Mouse (Mus musculus) embryo, embryonic 9.5 days (tissue): ENCODE measurements around the gene Axl.

ENCODE experiments used
- DNase-seq: peaks from one replicate; pipeline ENCODE4 v3.0.0-alpha.2; 2017; ENCODE audit errors: extremely low spot score

Axl gene

GRCm38 (mm10) chr7:25788220-25789128, at the start of gene Axl:
Axl (minus strand) TSS chr7:25788705.
- peak; percentile 82 for DNase-seq

GRCm38 (mm10) chr7:25835188-25835891, 46.8 kb upstream of the Axl start:
- no peak for DNase-seq

- DNase-seq: no peak
Observed at GRCm38 (mm10) chr7:25831557-25832530, 43.3 kb upstream of the Axl start.

GRCm38 (mm10) chr7:25830251-25830650, 41.7 kb upstream of the Axl start:
- peak; percentile 33 for DNase-seq

- no peak for DNase-seq
Observed at GRCm38 (mm10) chr7:25827199-25827598, 38.7 kb upstream of the Axl start.

- no peak for DNase-seq
Observed at GRCm38 (mm10) chr7:25826029-25826428, 37.5 kb upstream of the Axl start.

- DNase-seq: no peak
Observed at GRCm38 (mm10) chr7:25825043-25825442, 36.5 kb upstream of the Axl start.

GRCm38 (mm10) chr7:25816241-25816919, 27.9 kb upstream of the Axl start, which contains the start of gene Cyp2s1:
Cyp2s1 (minus strand) TSS chr7:25816913.
- peak; percentile 34 for DNase-seq

- DNase-seq: no peak
Observed at GRCm38 (mm10) chr7:25815571-25815970, 27.1 kb upstream of the Axl start.

GRCm38 (mm10) chr7:25814711-25815110, 26.2 kb upstream of the Axl start:
- no peak for DNase-seq

- DNase-seq: no peak
Observed at GRCm38 (mm10) chr7:25812195-25812594, 23.7 kb upstream of the Axl start.

- DNase-seq: no peak
Observed at GRCm38 (mm10) chr7:25811716-25812115, 23.2 kb upstream of the Axl start.

- DNase-seq: peak; percentile 85
Observed at GRCm38 (mm10) chr7:25805631-25806343, 17.3 kb upstream of the Axl start.

- DNase-seq: no peak
Observed at GRCm38 (mm10) chr7:25804792-25805191, 16.3 kb upstream of the Axl start.

- DNase-seq: no peak
Observed at GRCm38 (mm10) chr7:25803460-25803859, 15.0 kb upstream of the Axl start.

- DNase-seq: peak; percentile 78
Observed at GRCm38 (mm10) chr7:25802241-25803125, 14.0 kb upstream of the Axl start.

GRCm38 (mm10) chr7:25801031-25801430, 12.5 kb upstream of the Axl start:
- DNase-seq: no peak

- no peak for DNase-seq
Observed at GRCm38 (mm10) chr7:25799369-25799768, 10.9 kb upstream of the Axl start.

GRCm38 (mm10) chr7:25798540-25798939, 10.0 kb upstream of the Axl start:
- DNase-seq: no peak
